Mouse (Mus musculus): Measurements from ENCODE around the gene Tbl3. TPM values are rescaled to one million over a fixed set of nuclear protein-coding genes. Genes with fewer than 3 reads are reported as not detected.
"Not testable (repeated sequence)": the region's sequence is repeated elsewhere in the genome, so short reads cannot be mapped to it uniquely, and the experiment has no call there.

Tbl3 gene
- polyA plus RNA-seq, 1 experiment from 2014 or later = 40.2 TPM

- no peak overlapping the region for H3K9ac ChIP-seq (ENCODE audit: low read length)
- WGBS = 24% methylated on average over 6 of the region's 6 CpGs
- H3K27me3 ChIP-seq (ENCODE audit: control insufficient read depth, insufficient read depth, low read length) = no peaks in the 10 kb centered on the region
- no peak overlapping the region for H3K4me3 ChIP-seq (ENCODE audit: control insufficient read depth in 1 of 2, insufficient read depth in 1 of 2, low read depth in 1 of 2, low read length in 2 of 2)
- H3K9me3 ChIP-seq (ENCODE audit: control insufficient read depth, low read length) = no peaks in the 10 kb centered on the region
- no peak overlapping the region for H3K4me2 ChIP-seq (ENCODE audit: low read length)
- ATAC-seq (ENCODE audit: insufficient number of reproducible peaks, insufficient read depth, low FRiP score, low read depth) = no peak
- no peaks in the 10 kb centered on the region for H3K36me3 ChIP-seq (ENCODE audit: control insufficient read depth, insufficient read depth, low read length)
- no peak overlapping the region for H3K27ac ChIP-seq (replicated peaks in 1 of 2; ENCODE audit: control insufficient read depth in 1 of 2, insufficient read depth in 1 of 2, low read depth in 2 of 2, low read length in 2 of 2)
- H3K4me1 ChIP-seq (ENCODE audit: control insufficient read depth in 2 of 2, insufficient read depth in 2 of 2, low read length in 2 of 2) = peaks cover 16 to 23% of the 10 kb centered on the region in 2 experiments
Observed at GRCm38 (mm10) chr17:24667416-24667815, 40.0 kb downstream of the Tbl3 start.

DNA sequence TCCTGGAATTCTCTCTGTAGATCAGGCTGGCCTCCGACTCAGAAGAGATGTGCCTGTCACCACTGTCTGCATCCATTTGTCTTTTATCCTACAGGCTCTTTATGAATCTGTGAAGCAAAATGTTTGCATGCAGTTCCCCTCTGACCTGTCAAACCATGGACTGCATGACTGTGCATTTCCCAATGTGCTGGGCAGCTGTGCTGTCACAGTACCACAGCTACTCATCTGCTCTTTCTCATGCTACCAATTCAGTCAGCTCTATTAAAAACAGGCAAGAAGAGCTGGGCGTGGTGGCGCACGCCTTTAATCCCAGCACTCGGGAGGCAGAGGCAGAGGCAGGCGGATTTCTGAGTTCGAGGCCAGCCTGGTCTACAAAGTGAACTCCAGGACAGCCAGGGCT, 40.4 kb downstream of the Tbl3 start:
- not testable (repeated sequence) for H3K9me3 ChIP-seq (ENCODE audit: control insufficient read depth, low read length); H3K27ac ChIP-seq (replicated peaks in 1 of 2; ENCODE audit: control insufficient read depth in 1 of 2, insufficient read depth in 1 of 2, low read depth in 2 of 2, low read length in 2 of 2); ATAC-seq (ENCODE audit: insufficient number of reproducible peaks, insufficient read depth, low FRiP score, low read depth); H3K36me3 ChIP-seq (ENCODE audit: control insufficient read depth, insufficient read depth, low read length); H3K9ac ChIP-seq (ENCODE audit: low read length); H3K27me3 ChIP-seq (ENCODE audit: control insufficient read depth, insufficient read depth, low read length); H3K4me3 ChIP-seq (ENCODE audit: control insufficient read depth in 1 of 2, insufficient read depth in 1 of 2, low read depth in 1 of 2, low read length in 2 of 2); H3K4me2 ChIP-seq (ENCODE audit: low read length)
- WGBS = 54% methylated on average over 7 of the region's 7 CpGs
- H3K4me1 ChIP-seq (ENCODE audit: control insufficient read depth in 2 of 2, insufficient read depth in 2 of 2, low read length in 2 of 2) = peaks cover 12 to 19% of the 10 kb centered on the region in 2 experiments

DNA sequence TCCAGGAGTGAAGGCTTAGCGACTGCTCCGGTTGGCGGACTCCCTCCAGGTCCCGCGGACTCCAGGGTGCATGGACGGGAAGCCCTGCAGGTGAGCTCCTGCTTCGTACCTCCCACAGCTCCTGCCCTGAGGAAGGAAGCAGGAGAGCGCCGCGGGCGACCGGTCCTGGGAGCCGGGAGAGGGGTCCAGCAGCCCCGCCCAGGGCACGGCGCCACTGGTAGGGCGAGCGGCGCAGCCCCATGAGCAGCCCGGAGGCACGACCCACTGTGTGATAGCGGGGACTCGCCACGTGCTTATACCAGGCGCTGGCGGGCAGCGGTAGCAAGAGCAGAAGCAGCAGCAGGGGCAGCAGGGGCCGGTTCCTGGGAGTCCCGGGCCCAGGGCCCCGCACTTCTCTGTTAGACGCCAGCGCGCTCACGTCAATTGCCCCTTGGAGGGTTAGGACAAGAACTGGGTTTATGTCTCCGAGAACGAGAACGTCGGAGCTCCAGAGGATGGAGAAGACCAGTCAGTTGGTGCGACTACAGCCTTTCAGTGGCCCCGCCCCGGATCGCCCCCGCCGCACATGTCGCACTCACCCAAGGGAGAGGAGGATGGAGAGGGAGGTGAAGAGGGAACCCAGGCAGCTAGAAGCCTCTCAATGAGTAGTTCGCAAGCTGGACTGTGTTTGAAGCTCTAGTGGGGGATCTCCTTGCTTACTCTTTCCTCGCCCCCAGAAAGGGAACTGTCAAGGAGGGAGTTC, 49.3 kb downstream of the Tbl3 start, which contains the start of gene Npw:
Gene Npw, minus strand, starts transcription at position 441 of the 742 bp plus-strand sequence.
- ATAC-seq (ENCODE audit: insufficient number of reproducible peaks, insufficient read depth, low FRiP score, low read depth) = peak; percentile 48

GRCm38 (mm10) chr17:24654969-24655368, 52.5 kb downstream of the Tbl3 start:
- no peak overlapping the region for H3K4me3 ChIP-seq (ENCODE audit: control insufficient read depth in 1 of 2, insufficient read depth in 1 of 2, low read depth in 1 of 2, low read length in 2 of 2)
- WGBS = 74% methylated on average over 4 of the region's 4 CpGs
- no peak overlapping the region for H3K27ac ChIP-seq (replicated peaks in 1 of 2; ENCODE audit: control insufficient read depth in 1 of 2, insufficient read depth in 1 of 2, low read depth in 2 of 2, low read length in 2 of 2)
- no peaks in the 10 kb centered on the region for H3K9me3 ChIP-seq (ENCODE audit: control insufficient read depth, low read length)
- H3K9ac ChIP-seq (ENCODE audit: low read length) = no peak overlapping the region
- H3K36me3 ChIP-seq (ENCODE audit: control insufficient read depth, insufficient read depth, low read length) = no peaks in the 10 kb centered on the region
- H3K27me3 ChIP-seq (ENCODE audit: control insufficient read depth, insufficient read depth, low read length) = peaks cover 41% of the 10 kb centered on the region
- peaks cover 5 to 14% of the 10 kb centered on the region in 2 experiments; a peak in 3 of 4 replicates for H3K4me1 ChIP-seq (ENCODE audit: control insufficient read depth in 2 of 2, insufficient read depth in 2 of 2, low read length in 2 of 2)
- no peak overlapping the region for H3K4me2 ChIP-seq (ENCODE audit: low read length)
- ATAC-seq (ENCODE audit: insufficient number of reproducible peaks, insufficient read depth, low FRiP score, low read depth) = no peak

More for the DNA sequence above, 49.3 kb downstream of the Tbl3 start, which contains the start of gene Npw:
- Histone ChIP-seq H3K4me3 (ENCODE audit: control insufficient read depth in 1 of 2, insufficient read depth in 1 of 2, low read depth in 1 of 2, low read length in 2 of 2) (peak within 1 kb of the TSS; percentile 33 to 43), H3K4me1 (ENCODE audit: control insufficient read depth in 2 of 2, insufficient read depth in 2 of 2, low read length in 2 of 2) (peaks cover 3 to 7% of the 10 kb centered on the region in 2 experiments; a peak in 3 of 4 replicates), H3K27me3 (ENCODE audit: control insufficient read depth, insufficient read depth, low read length) (peaks cover 47% of the 10 kb centered on the region), H3K36me3 (ENCODE audit: control insufficient read depth, insufficient read depth, low read length) (no peaks in the 10 kb centered on the region), H3K27ac (replicated peaks in 1 of 2; ENCODE audit: control insufficient read depth in 1 of 2, insufficient read depth in 1 of 2, low read depth in 2 of 2, low read length in 2 of 2) (no peak within 1 kb of the TSS), H3K9ac (ENCODE audit: low read length) (peak within 1 kb of the TSS; percentile 45), H3K4me2 (ENCODE audit: low read length) (peak within 1 kb of the TSS; percentile 73), H3K9me3 (ENCODE audit: control insufficient read depth, low read length) (no peaks in the 10 kb centered on the region)
- 2% methylated on average over 46 of the region's 47 CpGs for WGBS

- 4% methylated on average over 19 of the region's 19 CpGs for WGBS
- H3K4me2 ChIP-seq (ENCODE audit: low read length) = peak overlapping the region; percentile 64
- H3K4me3 ChIP-seq (ENCODE audit: control insufficient read depth in 1 of 2, insufficient read depth in 1 of 2, low read depth in 1 of 2, low read length in 2 of 2) = peak overlapping the region; percentile 25 to 32
- H3K9me3 ChIP-seq (ENCODE audit: control insufficient read depth, low read length) = no peaks in the 10 kb centered on the region
- H3K36me3 ChIP-seq (ENCODE audit: control insufficient read depth, insufficient read depth, low read length) = no peaks in the 10 kb centered on the region
- ATAC-seq (ENCODE audit: insufficient number of reproducible peaks, insufficient read depth, low FRiP score, low read depth) = no peak
- peak overlapping the region; percentile 58 for H3K9ac ChIP-seq (ENCODE audit: low read length)
- H3K27me3 ChIP-seq (ENCODE audit: control insufficient read depth, insufficient read depth, low read length) = peaks cover 33% of the 10 kb centered on the region
- peaks cover 5 to 19% of the 10 kb centered on the region in 2 experiments; a peak in 3 of 4 replicates for H3K4me1 ChIP-seq (ENCODE audit: control insufficient read depth in 2 of 2, insufficient read depth in 2 of 2, low read length in 2 of 2)
- H3K27ac ChIP-seq (replicated peaks in 1 of 2; ENCODE audit: control insufficient read depth in 1 of 2, insufficient read depth in 1 of 2, low read depth in 2 of 2, low read length in 2 of 2) = 0 out of 4 replicates have a peak overlapping the region, but pooled peaks of 1 of the 2 experiments have one; percentile 10
Observed at GRCm38 (mm10) chr17:24653967-24654710, 53.3 kb downstream of the Tbl3 start.

DNA sequence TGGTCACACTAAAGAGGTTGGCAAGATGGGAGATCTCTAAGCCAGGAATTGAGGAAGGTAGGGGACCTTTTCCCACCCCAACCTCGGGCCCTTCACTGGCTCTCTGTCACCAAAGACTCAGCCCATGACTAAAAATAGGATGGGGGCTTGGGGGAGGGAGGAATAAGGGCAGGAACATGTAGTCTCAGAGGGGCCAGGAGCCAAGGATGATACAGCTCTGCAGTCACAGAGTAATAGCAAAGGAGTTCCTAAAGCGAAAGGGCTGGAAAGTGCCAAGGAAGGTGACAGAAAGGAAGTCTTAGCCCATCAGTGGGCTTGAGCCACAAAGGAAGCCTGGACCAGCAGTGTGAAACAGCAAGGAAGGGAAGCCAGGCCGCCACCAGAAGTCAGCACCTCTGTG, 55.6 kb downstream of the Tbl3 start:
- Histone ChIP-seq H3K27ac (replicated peaks in 1 of 2; ENCODE audit: control insufficient read depth in 1 of 2, insufficient read depth in 1 of 2, low read depth in 2 of 2, low read length in 2 of 2) (no peak overlapping the region), H3K4me2 (ENCODE audit: low read length) (no peak overlapping the region), H3K9ac (ENCODE audit: low read length) (no peak overlapping the region), H3K36me3 (ENCODE audit: control insufficient read depth, insufficient read depth, low read length) (0 out of 2 replicates have a peak, but pooled peaks cover 3% of the 10 kb centered on the region), H3K9me3 (ENCODE audit: control insufficient read depth, low read length) (no peaks in the 10 kb centered on the region), H3K27me3 (ENCODE audit: control insufficient read depth, insufficient read depth, low read length) (peaks cover 10% of the 10 kb centered on the region), H3K4me1 (ENCODE audit: control insufficient read depth in 2 of 2, insufficient read depth in 2 of 2, low read length in 2 of 2) (peaks cover 5 to 12% of the 10 kb centered on the region in 2 experiments; a peak in 2 of 4 replicates), H3K4me3 (ENCODE audit: control insufficient read depth in 1 of 2, insufficient read depth in 1 of 2, low read depth in 1 of 2, low read length in 2 of 2) (no peak overlapping the region)
- WGBS = 46% methylated on average over 3 of the region's 3 CpGs
- no peak for ATAC-seq (ENCODE audit: insufficient number of reproducible peaks, insufficient read depth, low FRiP score, low read depth)

GRCm38 (mm10) chr17:24650766-24651165, 56.7 kb downstream of the Tbl3 start:
- Histone ChIP-seq H3K27me3 (ENCODE audit: control insufficient read depth, insufficient read depth, low read length) (no peaks in the 10 kb centered on the region), H3K9me3 (ENCODE audit: control insufficient read depth, low read length) (no peaks in the 10 kb centered on the region), H3K36me3 (ENCODE audit: control insufficient read depth, insufficient read depth, low read length) (0 out of 2 replicates have a peak, but pooled peaks cover 3% of the 10 kb centered on the region), H3K9ac (ENCODE audit: low read length) (peak overlapping the region; percentile 88; the same call in 1 of the 2 replicates), H3K4me2 (ENCODE audit: low read length) (no peak overlapping the region), H3K27ac (replicated peaks in 1 of 2; ENCODE audit: control insufficient read depth in 1 of 2, insufficient read depth in 1 of 2, low read depth in 2 of 2, low read length in 2 of 2) (no peak overlapping the region), H3K4me1 (ENCODE audit: control insufficient read depth in 2 of 2, insufficient read depth in 2 of 2, low read length in 2 of 2) (peaks cover 10 to 12% of the 10 kb centered on the region in 2 experiments; a peak in 2 of 4 replicates), H3K4me3 (ENCODE audit: control insufficient read depth in 1 of 2, insufficient read depth in 1 of 2, low read depth in 1 of 2, low read length in 2 of 2) (peak overlapping the region in 1 of 2 experiments; percentile 75; a peak in 2 of 4 replicates)
- ATAC-seq (ENCODE audit: insufficient number of reproducible peaks, insufficient read depth, low FRiP score, low read depth) = no peak
- 80% methylated on average over 4 of the region's 4 CpGs for WGBS

Measured in heart, embryonic 14.5 days (tissue).